Mouse (Mus musculus) ovary, postnatal 14 days (tissue): ENCODE data around the gene Smad1.
A peak's percentile ranks its signal among the peaks of the same experiment; 100 is the strongest.
"Not testable (repeated sequence)": the region's sequence is repeated elsewhere in the genome, so short reads cannot be mapped to it uniquely, and the experiment has no call there.

Experiments
- DNase-seq: peaks from one replicate; pipeline ENCODE4 v3.0.0; 2022; ENCODE audit warnings: low spot score

Smad1 gene

GRCm38 (mm10) chr8:79398994-79399650, at the start of gene Smad1:
Smad1 (minus strand) TSS chr8:79399518.
- peak; percentile 94 for DNase-seq

DNA sequence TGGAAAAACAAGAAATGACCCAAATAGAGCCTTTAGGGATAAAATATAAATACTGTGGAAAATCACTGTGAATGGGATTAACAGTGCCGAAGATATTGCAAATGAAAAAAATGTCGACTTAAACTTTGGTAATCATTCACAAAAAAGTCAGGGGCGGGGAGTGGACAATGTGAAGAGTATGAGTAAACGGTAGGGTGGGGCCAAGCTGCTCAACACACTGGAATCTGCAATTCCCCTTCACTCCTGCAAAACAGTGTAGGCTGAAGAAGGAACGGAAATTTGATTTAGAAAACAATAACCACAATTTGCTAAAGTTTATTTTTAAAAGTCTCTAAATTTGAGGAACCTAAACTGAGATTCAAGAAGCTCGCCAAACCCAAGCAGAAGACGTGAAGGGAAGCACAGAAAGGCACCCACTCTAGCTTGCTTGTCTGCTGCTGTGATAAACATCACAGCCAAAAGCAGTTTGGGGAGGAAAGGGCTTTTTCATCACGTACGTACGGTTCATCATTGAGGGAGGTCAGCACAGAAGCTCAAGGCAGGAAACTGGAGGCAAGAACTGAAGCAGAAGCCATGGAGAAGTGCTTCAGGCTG, 48.0 kb upstream of the Smad1 start:
- DNase-seq: no peak

DNA sequence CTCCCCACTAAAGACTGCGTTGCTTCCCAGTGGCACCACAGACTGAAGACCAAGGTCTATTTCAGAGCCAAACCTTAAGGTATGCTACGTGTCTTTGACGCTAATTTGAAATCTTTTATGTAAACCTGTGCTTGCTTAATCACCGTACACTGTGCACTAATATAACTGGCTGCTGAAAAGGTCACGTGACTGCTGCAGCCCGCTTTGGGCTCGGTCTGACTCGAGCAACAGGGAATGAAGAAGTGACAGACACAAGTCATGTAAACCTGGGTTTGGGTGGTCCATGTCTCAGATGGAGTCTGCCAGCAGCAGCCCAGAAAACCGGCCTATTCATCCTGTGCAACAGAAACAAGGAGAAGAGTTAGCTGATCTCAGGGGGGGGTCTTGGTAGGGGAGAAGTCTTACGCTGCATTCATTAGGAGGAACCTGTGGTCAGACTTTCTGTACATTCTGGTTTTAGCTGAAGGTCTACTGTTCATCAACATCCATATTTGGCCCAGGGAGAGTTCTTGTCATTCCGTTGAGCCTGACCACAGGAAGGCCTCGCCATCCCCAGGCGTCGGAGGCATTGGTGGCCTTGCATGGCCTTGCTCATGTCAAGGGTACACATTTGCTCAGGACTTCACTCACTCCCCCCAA, 44.3 kb upstream of the Smad1 start:
- DNase-seq: no peak

DNA sequence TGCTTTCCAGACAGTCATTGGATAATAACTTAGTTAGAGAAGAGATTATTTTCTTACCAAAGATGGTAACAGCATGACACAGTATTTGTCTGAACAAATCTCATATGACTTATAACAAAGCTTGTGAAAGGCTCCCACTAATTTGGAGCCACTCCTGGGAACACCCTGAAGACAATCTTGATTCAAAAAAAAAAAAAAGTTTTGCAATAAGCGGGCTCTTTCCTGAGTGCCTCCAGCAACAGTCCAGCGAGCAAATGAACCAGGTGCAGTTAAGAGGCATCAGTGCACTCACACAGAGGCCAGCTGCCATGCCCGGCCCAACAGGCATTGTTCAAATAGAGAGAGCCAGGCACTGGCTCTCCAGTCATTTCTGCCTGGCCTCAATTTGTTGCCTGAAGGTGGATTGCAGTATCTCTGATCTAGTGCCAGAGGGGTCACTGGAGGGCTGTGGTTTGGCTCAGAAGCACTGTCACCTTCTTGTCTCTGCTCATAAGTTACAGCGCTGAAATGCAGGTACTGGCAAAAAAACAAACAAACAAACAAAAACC, 34.7 kb upstream of the Smad1 start:
- no peak for DNase-seq

DNA sequence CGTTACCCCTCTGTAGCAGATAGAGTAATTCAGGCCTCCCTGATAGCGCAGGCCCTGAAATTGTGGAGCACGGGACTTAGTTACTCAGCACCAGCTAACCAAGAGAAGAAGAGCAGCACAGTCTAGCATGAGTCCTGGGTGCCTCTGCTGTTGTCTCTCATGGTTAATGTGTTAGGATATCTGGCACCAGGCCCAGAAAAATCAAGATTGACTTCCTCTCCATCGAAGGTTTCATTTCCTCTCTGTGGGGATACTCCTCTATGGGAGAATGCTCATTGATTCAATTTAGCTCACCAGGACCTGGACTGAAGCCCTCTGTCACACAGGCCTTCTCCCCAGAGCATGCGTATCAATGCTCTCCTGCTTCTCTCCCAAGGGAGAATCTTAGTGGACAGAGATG, 15.6 kb upstream of the Smad1 start:
- DNase-seq: no peak

GRCm38 (mm10) chr8:79410501-79410900, 11.2 kb upstream of the Smad1 start:
- DNase-seq: no peak

GRCm38 (mm10) chr8:79407356-79407755, 8.0 kb upstream of the Smad1 start:
- not testable (repeated sequence) for DNase-seq

GRCm38 (mm10) chr8:79404895-79405557, 5.7 kb upstream of the Smad1 start:
- DNase-seq: no peak

DNA sequence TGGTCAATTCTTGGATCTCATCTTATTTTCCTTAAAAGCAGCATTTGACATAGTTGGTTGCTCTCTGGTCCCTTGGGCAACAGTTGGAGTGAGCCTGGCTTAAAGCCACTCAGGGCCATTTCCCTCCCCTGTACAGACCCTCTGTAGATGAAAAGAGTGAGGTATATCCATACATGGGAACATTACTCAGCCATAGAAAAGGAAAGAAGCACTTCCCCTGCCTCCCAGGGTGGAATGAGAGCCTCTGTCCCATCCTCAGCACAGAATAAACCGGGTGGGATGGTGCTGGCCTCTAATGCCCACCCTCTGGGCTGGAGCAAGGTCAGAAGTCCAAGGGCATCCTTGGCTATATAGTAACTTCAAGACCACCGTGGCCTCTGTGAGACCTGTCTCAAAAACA, 1.4 kb upstream of the Smad1 start:
- no peak for DNase-seq

DNA sequence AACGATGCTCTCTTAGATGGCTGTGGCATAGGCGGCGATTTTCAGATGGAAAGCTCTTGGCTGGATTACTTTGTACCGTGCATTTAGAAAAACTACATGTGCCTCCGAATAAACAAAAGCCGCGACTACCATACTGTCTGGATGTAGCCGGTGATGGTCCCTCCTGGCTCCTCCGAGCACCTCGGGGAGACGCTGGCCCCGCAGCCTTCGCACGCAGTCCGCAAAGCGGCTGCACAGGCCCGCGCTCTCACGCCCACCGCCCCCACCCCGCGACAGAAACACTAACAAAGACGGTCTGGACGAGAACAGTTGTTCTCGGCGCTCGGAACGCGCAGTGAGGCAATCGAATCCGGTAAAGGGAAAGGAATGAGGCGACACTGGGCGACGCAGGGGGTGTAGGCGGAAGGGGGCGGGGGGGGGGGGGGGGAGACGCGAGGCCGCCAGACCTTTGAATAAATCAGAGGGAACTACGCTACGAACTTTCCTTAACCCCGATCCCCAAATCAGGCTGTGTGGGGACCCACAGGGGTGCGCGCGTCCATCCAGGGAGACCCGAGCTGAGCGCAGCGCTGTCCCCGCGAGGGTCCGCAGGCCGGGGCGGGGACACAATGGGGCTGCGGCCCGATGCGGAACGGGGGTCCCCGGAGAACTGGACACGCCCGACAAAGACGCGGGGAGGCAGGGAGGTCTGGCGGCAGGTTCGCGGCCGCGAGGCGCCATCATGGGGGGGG, 902 bp downstream of the Smad1 start:
- DNase-seq: no peak

- DNase-seq: no peak
These were observed 1.5 kb downstream of the Smad1 start for GRCm38 (mm10) chr8:79397705-79398250.

DNA sequence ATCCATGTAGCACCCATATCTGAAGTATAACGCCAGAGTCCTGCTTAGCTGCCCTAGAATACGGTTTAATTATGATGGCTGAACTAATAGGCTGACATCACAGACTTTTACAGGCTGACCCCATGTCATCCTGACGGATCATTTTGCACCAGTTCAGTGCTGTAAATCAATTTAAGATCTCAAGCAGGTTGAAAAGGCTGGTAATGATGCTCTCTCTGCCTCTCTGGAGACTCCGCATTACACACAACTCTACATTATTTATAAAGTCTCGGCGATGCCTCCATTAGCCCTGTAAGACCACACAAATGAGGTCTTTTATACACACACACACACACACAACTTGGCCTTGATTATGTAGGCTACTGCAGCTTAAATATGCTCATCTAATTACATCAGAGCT, 2.4 kb downstream of the Smad1 start:
- DNase-seq: no peak

DNA sequence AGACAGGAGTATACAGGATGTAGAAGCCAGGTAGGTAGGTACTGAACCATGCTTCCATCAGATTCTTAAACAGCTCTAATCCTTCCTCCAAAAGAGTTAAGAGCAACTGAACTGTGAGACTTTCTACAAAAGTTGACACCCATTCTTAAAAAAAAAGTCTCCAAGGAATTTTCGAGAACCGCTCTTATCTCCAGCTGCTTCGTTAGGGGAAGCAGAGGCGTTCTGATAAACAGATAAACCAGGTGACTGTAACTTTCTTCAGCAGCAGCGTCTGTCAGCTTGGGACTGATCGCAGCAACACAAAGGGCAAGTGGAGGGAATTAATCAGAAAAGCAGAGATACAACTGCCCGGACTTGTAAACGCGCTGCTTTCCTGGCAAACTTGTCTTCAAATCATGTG, 5.3 kb downstream of the Smad1 start:
- DNase-seq: no peak

DNA sequence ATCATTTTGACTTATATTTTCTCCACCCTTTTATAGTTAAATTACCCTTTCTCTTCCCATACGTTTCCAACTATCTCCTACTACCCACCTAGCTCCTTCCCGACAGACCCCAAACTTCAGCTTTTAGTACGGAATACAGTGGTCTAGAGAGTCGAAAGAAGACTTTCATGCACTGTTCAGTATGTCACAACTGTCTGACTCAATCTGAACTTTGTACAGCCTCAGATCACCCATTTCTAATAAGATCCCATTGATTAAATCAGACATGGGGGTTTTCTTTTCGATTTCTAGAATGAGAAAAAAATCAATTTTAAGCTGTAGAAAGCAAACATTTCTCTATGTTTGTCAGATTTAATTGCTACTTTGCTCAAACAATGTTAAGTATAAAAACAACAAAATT, 6.1 kb downstream of the Smad1 start:
- no peak for DNase-seq

- no peak for DNase-seq
These were observed 6.7 kb downstream of the Smad1 start for GRCm38 (mm10) chr8:79392649-79393048.

- no peak for DNase-seq
These were observed 7.9 kb downstream of the Smad1 start for GRCm38 (mm10) chr8:79391454-79391853.

- DNase-seq: no peak
These were observed 10.1 kb downstream of the Smad1 start for GRCm38 (mm10) chr8:79389074-79389786.

DNA sequence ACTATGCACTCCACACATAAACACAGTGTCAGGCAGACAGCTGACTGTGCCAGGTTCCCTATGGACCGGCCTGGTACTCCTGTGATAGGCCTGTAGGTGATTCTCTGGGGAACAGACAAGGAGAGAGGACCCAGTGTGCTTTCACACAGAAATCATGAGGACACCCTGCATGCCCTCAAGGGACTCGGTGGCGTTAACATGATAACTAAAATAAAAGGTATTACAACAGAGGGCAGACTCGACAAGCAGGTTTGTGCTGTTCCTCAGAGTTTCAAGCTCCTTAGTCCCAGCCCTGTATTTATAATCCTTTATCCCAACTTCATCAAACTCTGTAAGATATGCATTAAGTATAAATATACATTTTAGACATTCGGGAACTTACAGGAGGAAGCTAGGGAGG, 12.5 kb downstream of the Smad1 start:
- DNase-seq: no peak

DNA sequence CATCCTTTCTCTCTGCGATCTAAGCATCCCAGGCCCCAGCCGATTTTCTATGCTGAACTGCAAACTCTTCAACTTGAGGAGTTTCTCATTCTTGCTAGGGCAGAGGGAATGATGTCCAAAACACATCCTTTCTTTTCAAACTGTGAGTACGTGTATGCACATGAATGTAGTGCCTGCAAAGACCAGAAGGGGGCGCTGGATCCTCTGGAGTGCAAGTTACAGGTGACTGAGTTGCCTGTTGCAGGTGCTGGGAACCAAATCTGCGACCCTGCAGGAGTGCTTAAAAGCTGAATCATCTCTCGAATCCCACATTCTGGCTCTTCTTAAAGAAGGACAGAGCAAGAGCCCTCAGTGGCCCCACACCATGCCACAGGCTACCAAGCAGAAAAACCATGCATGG, 13.0 kb downstream of the Smad1 start:
- no peak for DNase-seq

DNA sequence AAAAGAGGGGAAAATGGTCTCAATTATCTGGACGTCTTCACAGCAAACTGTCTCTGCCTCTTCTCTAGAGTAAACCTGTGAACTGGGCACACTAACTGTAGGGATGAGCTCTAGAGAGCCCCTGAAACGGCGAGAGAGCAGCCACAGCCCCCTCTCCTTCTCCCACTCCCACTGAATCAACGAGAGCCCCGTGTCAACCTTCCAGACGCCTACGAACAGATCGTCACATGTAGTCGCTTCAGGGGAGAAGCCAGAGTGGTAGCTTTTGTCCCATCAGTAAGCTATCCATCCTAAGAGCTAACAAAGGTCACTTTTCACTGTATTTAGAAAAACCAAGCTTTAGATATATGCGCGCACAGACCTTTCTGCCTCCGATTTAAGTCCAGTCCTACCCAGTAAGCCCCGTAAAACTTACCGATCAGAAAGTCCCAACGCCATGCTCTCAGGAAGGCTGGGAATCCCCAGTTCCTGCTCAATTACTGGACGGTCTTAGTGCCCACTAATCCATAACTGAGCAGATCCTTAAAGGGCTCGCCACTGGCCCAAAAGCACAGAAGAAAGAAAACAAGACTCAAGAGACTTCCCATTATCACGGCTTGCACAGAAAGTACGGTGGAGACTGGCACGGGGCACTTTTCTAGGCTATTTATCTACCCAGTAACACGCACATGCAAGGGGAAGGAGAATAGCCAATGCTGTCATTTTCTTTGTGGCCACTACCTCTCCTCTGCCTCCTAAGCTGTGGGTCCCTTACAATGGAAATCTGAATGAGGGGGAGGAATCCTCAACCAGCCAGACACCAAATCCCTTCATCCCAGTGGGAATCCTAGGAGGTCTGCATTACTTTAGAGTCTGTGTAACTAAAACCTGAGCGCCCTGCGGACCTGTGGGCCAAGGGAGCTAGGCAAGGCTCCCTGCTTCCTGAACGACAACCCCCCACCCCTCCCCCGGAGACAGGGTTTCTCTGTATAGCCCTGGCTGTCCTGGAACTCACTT, 14.7 kb downstream of the Smad1 start:
- DNase-seq: no peak
